Mouse (Mus musculus) telencephalon, adult 2 months (tissue): Measurements from ENCODE around the gene Scn10a.

Source experiments
- DNase-seq: peaks from one replicate; pipeline ENCODE4 v3.0.0-alpha.2; 2011; ENCODE audit warnings: low read depth, low spot score

The Scn10a gene

GRCm38 (mm10) chr9:119634216-119634843 lies 84.8 kb downstream of the Scn10a start:
- no peak for DNase-seq

GRCm38 (mm10) chr9:119633475-119633874 lies 85.6 kb downstream of the Scn10a start:
- no peak for DNase-seq

GRCm38 (mm10) chr9:119632801-119633200 lies 86.3 kb downstream of the Scn10a start:
- DNase-seq = no peak

- no peak for DNase-seq
These were observed 87.1 kb downstream of the Scn10a start for GRCm38 (mm10) chr9:119631899-119632533.

GRCm38 (mm10) chr9:119631393-119631898 lies 87.7 kb downstream of the Scn10a start:
- DNase-seq = no peak

GRCm38 (mm10) chr9:119628690-119629268 lies 90.3 kb downstream of the Scn10a start:
- no peak for DNase-seq

GRCm38 (mm10) chr9:119627227-119627626 lies 91.9 kb downstream of the Scn10a start:
- peak; percentile 52 for DNase-seq

GRCm38 (mm10) chr9:119624151-119624550 lies 95.0 kb downstream of the Scn10a start:
- no peak for DNase-seq

- DNase-seq = no peak
These were observed 104.3 kb downstream of the Scn10a start for GRCm38 (mm10) chr9:119614798-119615197.

GRCm38 (mm10) chr9:119610563-119611166 lies 108.5 kb downstream of the Scn10a start:
- DNase-seq = no peak

GRCm38 (mm10) chr9:119606906-119607305 lies 112.2 kb downstream of the Scn10a start:
- no peak for DNase-seq

- no peak for DNase-seq
These were observed 114.5 kb downstream of the Scn10a start for GRCm38 (mm10) chr9:119604607-119605006.

- DNase-seq = no peak
These were observed 120.6 kb downstream of the Scn10a start for GRCm38 (mm10) chr9:119598501-119598900.

- no peak for DNase-seq
These were observed 121.8 kb downstream of the Scn10a start for GRCm38 (mm10) chr9:119597332-119597731.

GRCm38 (mm10) chr9:119589592-119589991 lies 129.5 kb downstream of the Scn10a start:
- DNase-seq = no peak

GRCm38 (mm10) chr9:119588763-119589449 lies 130.2 kb downstream of the Scn10a start:
- no peak for DNase-seq

GRCm38 (mm10) chr9:119580668-119581067 lies 138.5 kb downstream of the Scn10a start:
- no peak for DNase-seq

- DNase-seq = no peak
These were observed 138.9 kb downstream of the Scn10a start for GRCm38 (mm10) chr9:119580187-119580586.

- no peak for DNase-seq
These were observed 140.3 kb downstream of the Scn10a start, which contains the start of gene Scn5a for GRCm38 (mm10) chr9:119578636-119579438. Gene Scn5a (minus strand): TSS chr9:119579016.

- DNase-seq = no peak
These were observed 140.8 kb downstream of the Scn10a start for GRCm38 (mm10) chr9:119578311-119578635.

- peak; percentile 53 for DNase-seq
These were observed 142.1 kb downstream of the Scn10a start for GRCm38 (mm10) chr9:119576977-119577376.
